Mouse (Mus musculus) thymus, adult 2 months (tissue): ENCODE results near the gene Cebpb.

Experiments
- CTCF ChIP-seq: fragments of 200-500 bp; IDR thresholded peaks from 2 replicates; pipeline ENCODE4 v1.5.1; 2012; ENCODE audit warnings: mild to moderate bottlenecking, control low read depth, low read length, moderate library complexity, borderline replicate concordance; ENCODE audit not compliant: control insufficient read depth, poor library complexity, insufficient read depth; ENCODE audit errors: extremely low read depth
- POLR2A ChIP-seq: fragments of 200-500 bp; IDR thresholded peaks from 2 replicates; pipeline ENCODE4 v1.6.1; 2012; ENCODE audit warnings: mild to moderate bottlenecking, low read length, control low read depth, moderate library complexity; ENCODE audit not compliant: control insufficient read depth, poor library complexity, insufficient read depth; ENCODE audit errors: extremely low read depth

DNA sequence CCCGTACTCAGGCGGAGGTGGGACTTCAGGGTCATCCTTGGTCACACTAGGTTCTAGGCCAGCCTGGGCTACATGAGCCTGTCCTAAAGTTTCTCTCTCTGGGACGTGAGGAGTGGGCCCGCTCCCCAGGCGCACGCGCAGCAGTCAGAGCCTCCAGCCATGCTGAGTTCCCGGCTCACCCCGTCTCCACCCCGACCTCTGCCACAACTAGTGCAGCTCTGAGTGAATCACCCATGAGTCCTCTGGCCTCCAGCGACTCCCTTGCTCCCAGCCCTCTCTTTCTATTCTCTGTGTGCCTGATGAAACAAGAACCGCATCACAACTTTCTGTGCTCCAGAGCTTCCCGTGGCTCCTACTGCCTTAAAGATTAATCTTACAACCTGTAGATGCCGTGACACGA lies 19.7 kb downstream of the Cebpb start:
- no peak for TF ChIP-seq POLR2A
- TF ChIP-seq CTCF, result no peak
